Mouse (Mus musculus) stomach, embryonic 14.5 days (tissue): ENCODE measurements around the gene Kcnip1. TPM values are rescaled to one million over a fixed set of nuclear protein-coding genes. Genes with fewer than 3 reads are reported as not detected.

ENCODE experiments used
- ATAC-seq: fragments of 200-750 bp; cut with Nextera tagmentation; 2 replicates; pipeline ENCODE4 v1.8.0; 2017; ENCODE audit warnings: low read depth, moderate TSS enrichment; ENCODE audit not compliant: insufficient number of reproducible peaks, insufficient read depth, low FRiP score
- H3K27ac ChIP-seq: fragments of 300-500 bp; sonication (generic); 2 replicates; pipeline ENCODE4 v1.5.1; 2014; ENCODE audit warnings: mild to moderate bottlenecking, low read length, moderate library complexity, mixed read lengths
- H3K27me3 ChIP-seq: fragments of 300-500 bp; sonication (generic); 2 replicates; pipeline ENCODE4 v1.6.1; 2014; ENCODE audit warnings: low read length, control low read depth, mixed read lengths; ENCODE audit not compliant: control insufficient read depth, insufficient read depth
- H3K36me3 ChIP-seq: fragments of 300-500 bp; sonication (generic); 2 replicates; pipeline ENCODE4 v1.6.1; 2014; ENCODE audit warnings: mild to moderate bottlenecking, control low read depth, low read length, moderate library complexity, mixed read lengths; ENCODE audit not compliant: control insufficient read depth, insufficient read depth
- H3K4me1 ChIP-seq: fragments of 300-500 bp; sonication (generic); 2 replicates; pipeline ENCODE4 v1.6.1; 2014; ENCODE audit warnings: low read length, control low read depth, mixed read lengths; ENCODE audit not compliant: control insufficient read depth, insufficient read depth
- H3K4me2 ChIP-seq: fragments of 300-500 bp; sonication (generic); replicated peaks from 2 replicates; pipeline ENCODE4 v1.6.1; 2014; ENCODE audit warnings: low read depth, low read length, control low read depth
- H3K4me3 ChIP-seq: fragments of 300-500 bp; sonication (generic); 2 replicates; pipeline ENCODE4 v1.5.1; 2014; ENCODE audit warnings: low read depth, low read length, control low read depth
- H3K9ac ChIP-seq: fragments of 300-500 bp; sonication (generic); replicated peaks from 2 replicates; pipeline ENCODE4 v1.6.1; 2014; ENCODE audit warnings: low read depth, mild to moderate bottlenecking, control low read depth, low read length, moderate library complexity, mixed read lengths
- H3K9me3 ChIP-seq: fragments of 300-500 bp; sonication (generic); 2 replicates; pipeline ENCODE4 v1.6.1; 2016; ENCODE audit warnings: low read depth, low read length, control low read depth; ENCODE audit not compliant: control insufficient read depth
- WGBS: fragments of 180-500 bp; shearing (Covaris S2); extraction: QIAGEN DNeasy Blood & Tissue Kit; methylation state at CpG from one replicate; pipeline ENCODE4 v1.1.7; 2014; 5-methylcytosine and 5-hydroxymethylcytosine counted together
- polyA plus RNA-seq: library from polyadenylated mRNA; unstranded; fragments of >200 nt; fragmentation: Nextera tagmentation; extraction: Ambion mirVana; gene quantifications from 2 replicates; pipeline ENCODE4 v1.2.1, GENCODE M21; 2014

The Kcnip1 gene
- polyA plus RNA-seq, 1 experiment from 2014 or later: 11.1 TPM

DNA sequence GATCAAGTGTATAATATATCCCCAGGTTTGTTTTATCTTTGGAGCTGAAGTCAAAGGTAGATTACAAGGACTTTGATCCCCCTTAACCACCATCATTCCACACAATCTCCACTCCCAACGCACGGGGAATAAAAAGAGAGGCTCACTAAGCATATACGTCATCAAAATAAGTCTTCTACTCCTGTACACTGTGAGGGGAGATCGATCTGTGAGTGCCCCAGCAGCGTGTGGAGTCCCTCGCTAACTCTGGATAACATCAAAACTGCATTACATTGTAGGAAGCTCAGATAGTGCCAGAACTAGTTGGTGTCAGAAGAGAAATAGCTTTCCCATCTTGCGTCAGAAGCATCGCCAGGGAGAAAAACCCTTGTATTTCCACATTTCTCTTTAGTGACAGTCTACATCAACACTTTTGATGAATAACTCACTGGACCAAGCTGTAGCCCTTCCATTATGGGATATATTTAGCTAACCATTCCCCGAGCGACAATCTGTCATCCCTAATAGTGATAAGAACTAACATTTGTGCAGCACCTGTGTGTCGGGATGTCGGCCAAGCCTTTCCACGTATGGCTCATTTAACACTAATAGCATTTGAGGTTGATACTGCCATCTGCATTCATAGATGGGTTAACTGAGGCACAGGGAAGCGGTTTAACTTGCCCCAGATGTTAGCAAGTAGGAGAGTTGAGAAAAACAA lies 18.5 kb downstream of the Kcnip1 start:
- Histone ChIP-seq H3K4me2 (no peak overlapping the region), H3K9ac (no peak overlapping the region), H3K36me3 (no peaks in the 10 kb centered on the region), H3K27me3 (no peaks in the 10 kb centered on the region), H3K9me3 (no peaks in the 10 kb centered on the region), H3K4me3 (no peak overlapping the region), H3K4me1 (no peaks in the 10 kb centered on the region), H3K27ac (no peak overlapping the region)
- no peak for ATAC-seq
- WGBS: 32% methylated on average over 14 of the region's 14 CpGs

DNA sequence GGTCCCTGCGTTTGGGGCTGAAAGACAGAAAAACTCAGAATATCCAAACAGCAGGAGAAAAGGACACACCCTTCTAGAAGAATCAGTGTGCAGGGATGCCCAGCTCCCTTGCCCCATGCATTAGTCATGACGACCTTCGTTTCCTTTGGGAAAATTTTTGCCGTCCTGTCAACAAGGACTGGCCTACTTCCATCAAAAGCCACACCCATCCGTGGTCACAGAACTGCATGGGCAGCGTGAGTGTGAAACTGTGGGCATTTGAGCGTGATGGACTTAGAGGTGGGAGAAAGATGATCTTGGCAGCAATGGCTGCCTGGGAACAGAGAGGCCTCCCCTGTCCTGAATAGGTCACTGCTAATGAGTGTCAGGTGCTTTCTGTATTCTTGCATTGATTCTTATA lies 20.8 kb downstream of the Kcnip1 start:
- Histone ChIP-seq H3K27me3 (no peaks in the 10 kb centered on the region), H3K4me3 (no peak overlapping the region), H3K36me3 (no peaks in the 10 kb centered on the region), H3K4me1 (0 out of 2 replicates have a peak, but pooled peaks cover 4% of the 10 kb centered on the region), H3K4me2 (no peak overlapping the region), H3K9me3 (no peaks in the 10 kb centered on the region), H3K27ac (no peak overlapping the region), H3K9ac (no peak overlapping the region)
- WGBS: 88% methylated on average over 7 of the region's 7 CpGs
- ATAC-seq: no peak

DNA sequence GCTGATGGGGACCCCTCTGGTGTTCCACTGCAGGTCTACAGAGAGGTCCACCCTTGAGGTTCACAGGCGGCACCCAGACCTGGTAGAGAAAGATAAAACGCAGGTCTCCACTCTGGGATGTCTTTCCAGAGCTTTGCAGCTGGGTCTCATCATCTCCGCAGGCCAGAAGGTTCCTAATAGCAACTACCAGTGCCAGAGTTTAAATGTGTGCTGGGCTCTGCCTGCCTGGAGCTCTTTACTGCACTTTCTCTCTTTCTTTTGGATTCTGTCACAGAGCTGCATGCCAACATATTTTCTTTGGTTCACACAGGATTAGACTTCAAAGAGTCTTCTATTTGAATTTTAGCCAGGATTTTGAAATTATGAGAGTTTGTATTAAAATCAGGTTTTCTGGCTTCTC lies 23.8 kb downstream of the Kcnip1 start:
- H3K27me3 ChIP-seq: no peaks in the 10 kb centered on the region
- H3K4me2 ChIP-seq: no peak overlapping the region
- 61% methylated on average over 3 of the region's 3 CpGs for WGBS
- no peak overlapping the region for H3K4me3 ChIP-seq
- no peaks in the 10 kb centered on the region for H3K36me3 ChIP-seq
- H3K4me1 ChIP-seq: 0 out of 2 replicates have a peak, but pooled peaks cover 4% of the 10 kb centered on the region
- no peak for ATAC-seq
- H3K9ac ChIP-seq: no peak overlapping the region
- no peaks in the 10 kb centered on the region for H3K9me3 ChIP-seq
- no peak overlapping the region for H3K27ac ChIP-seq

DNA sequence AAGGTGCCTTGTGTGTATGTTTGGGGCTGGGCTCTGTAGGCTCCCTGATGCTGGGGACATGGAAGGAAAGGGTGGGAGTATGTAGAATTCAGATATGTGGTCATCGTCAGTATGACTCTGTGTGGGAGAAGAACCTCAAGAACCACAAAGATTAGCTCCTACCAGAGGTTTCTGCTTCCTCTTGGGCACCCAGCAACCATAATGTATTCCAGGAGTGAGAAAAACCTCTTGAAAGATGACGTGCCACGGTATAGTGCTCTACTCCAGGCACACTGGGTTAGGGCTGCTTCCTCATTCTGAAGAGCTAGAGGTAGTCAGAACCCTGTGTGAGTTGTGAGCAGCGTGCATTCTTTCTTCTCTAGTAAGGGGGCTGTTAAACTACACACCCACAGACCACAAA lies 25.2 kb downstream of the Kcnip1 start:
- 80% methylated on average over 4 of the region's 4 CpGs for WGBS
- Histone ChIP-seq H3K4me3 (no peak overlapping the region), H3K4me1 (peaks cover 6% of the 10 kb centered on the region; the same call in 1 of the 2 replicates), H3K9ac (no peak overlapping the region), H3K36me3 (no peaks in the 10 kb centered on the region), H3K4me2 (no peak overlapping the region), H3K9me3 (no peaks in the 10 kb centered on the region), H3K27ac (no peak overlapping the region), H3K27me3 (no peaks in the 10 kb centered on the region)
- ATAC-seq: no peak

DNA sequence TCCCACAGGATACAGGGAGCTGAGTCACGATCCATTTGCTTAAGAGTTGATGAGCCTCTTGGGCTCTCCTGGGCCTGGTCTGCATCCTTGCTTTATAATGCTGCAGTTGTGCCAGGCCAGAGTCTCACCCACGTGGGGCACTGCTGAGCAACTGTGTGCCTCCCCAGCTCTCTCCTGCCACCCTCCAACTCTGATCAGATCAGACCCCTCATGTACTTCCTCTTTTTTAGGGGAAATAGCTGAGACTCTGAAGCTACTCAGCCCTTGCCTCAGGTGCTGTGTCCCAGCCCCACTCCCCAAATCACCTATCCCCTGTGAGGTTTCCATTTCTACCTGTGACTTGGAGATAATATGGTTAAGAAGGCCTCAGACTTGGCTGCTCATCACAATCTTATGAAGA lies 27.6 kb downstream of the Kcnip1 start:
- ATAC-seq: no peak
- Histone ChIP-seq H3K27ac (no peak overlapping the region), H3K27me3 (no peaks in the 10 kb centered on the region), H3K36me3 (no peaks in the 10 kb centered on the region), H3K4me2 (no peak overlapping the region), H3K4me3 (no peak overlapping the region), H3K4me1 (peaks cover 8% of the 10 kb centered on the region; the same call in 1 of the 2 replicates), H3K9me3 (no peaks in the 10 kb centered on the region), H3K9ac (no peak overlapping the region)
- 62% methylated on average over 2 of the region's 2 CpGs for WGBS

DNA sequence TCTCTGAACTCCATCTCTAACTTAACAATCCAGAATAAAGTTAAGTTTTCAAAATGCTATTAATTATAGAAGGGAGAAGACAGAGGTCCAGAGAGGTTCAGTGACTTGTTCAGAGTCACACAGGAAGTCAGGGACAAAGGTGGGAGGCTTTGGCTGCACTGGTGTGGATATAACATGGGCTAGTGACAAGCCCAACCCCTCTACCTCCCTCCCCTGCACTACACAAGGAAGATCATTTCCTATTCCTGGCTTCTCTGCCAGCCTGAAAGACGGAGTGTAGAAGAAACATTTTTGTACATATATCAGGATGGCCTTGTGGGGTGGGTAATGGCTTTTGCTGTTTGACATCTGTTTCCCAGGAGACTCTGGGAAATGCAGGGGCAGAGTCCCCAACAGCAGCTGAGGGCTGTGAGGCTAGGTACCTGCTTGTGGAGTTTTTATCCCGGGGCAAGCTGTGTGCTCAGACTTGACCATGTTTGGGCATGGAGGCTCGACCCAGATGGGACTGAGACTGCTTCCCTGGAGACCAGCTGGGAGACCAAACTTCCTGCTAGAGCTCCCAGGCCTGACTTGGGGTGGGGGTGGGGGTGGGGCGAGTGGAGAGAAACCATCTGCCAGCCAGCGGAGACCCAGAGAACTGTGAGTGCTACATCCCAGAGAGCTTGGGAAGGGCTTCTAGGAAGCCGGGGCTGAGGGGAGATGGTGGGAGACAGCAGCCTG lies 30.1 kb downstream of the Kcnip1 start, which contains the start of gene Kcnmb1:
Kcnmb1 (plus strand) TSS at position 326 of the 720 bp plus-strand sequence.
- Histone ChIP-seq H3K9me3 (no peaks in the 10 kb centered on the region), H3K27me3 (no peaks in the 10 kb centered on the region), H3K4me2 (no peak within 1 kb of the TSS), H3K27ac (peak within 1 kb of the TSS; percentile 83), H3K4me1 (peaks cover 5% of the 10 kb centered on the region; the same call in 1 of the 2 replicates), H3K4me3 (no peak within 1 kb of the TSS), H3K9ac (no peak within 1 kb of the TSS), H3K36me3 (no peaks in the 10 kb centered on the region)
- WGBS: 8% methylated on average over 6 of the region's 6 CpGs
- ATAC-seq: peak; percentile 86

DNA sequence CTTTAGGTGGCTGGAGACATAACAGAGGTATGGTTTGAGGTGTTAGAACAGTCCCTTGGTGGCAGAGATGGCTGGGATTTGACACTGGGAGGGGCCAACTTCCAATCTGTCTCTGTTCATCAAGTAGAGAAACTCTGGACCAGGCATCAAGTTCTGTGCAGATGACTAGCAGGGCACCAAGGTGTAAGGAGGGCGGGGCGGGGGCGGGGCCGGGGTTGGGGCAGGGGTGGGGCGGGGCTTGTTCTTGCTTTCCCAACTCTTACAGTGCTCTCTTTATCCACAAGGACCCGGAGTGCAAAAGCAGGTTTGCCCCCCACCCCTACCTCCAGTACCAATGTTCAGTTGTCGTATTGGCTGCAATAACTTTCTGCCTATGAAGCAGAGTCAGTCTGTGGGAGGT lies 30.8 kb downstream of the Kcnip1 start:
- H3K4me2 ChIP-seq: no peak overlapping the region
- H3K27ac ChIP-seq: peak overlapping the region; percentile 58
- no peaks in the 10 kb centered on the region for H3K9me3 ChIP-seq
- no peaks in the 10 kb centered on the region for H3K27me3 ChIP-seq
- WGBS: 29% methylated on average over 7 of the region's 7 CpGs
- H3K4me1 ChIP-seq: peaks cover 5% of the 10 kb centered on the region; the same call in 1 of the 2 replicates
- H3K9ac ChIP-seq: no peak overlapping the region
- H3K36me3 ChIP-seq: no peaks in the 10 kb centered on the region
- no peak for ATAC-seq
- no peak overlapping the region for H3K4me3 ChIP-seq

DNA sequence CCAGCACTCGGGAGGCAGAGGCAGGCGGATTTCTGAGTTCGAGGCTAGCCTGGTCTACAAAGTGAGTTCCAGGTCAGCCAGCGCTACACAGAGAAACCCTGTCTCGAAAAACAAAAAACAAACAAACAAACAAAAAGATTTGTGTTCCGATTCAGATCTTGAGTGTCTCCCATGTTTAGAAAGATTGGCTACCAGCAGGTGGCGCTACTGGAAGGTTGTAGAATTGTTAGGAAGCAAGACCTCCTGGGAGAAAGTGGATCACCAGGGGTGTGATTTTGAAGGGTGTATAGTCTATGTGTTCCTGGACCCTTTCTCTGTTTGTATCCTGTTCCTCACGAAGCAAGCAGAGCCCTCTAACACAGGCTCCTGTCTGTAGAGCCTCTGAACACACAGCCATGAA lies 34.2 kb downstream of the Kcnip1 start:
- Histone ChIP-seq H3K27me3 (no peaks in the 10 kb centered on the region), H3K27ac (no peak overlapping the region), H3K4me2 (no peak overlapping the region), H3K9me3 (no peaks in the 10 kb centered on the region), H3K36me3 (no peaks in the 10 kb centered on the region), H3K4me3 (no peak overlapping the region), H3K4me1 (peaks cover 5% of the 10 kb centered on the region; the same call in 1 of the 2 replicates), H3K9ac (no peak overlapping the region)
- 80% methylated on average over 8 of the region's 8 CpGs for WGBS
- no peak for ATAC-seq
